Mouse (Mus musculus) gastrocnemius, postnatal 14 days (tissue): ENCODE measurements at regions not wholly inside any gene's neighbourhood (a gene's known extent, or its start where the extent isn't known, plus 50 kb on each side); places are given as distances from the start of the nearest gene placed in this dataset.
"Not testable (repeated sequence)": the region's sequence is repeated elsewhere in the genome, so short reads cannot be mapped to it uniquely, and the experiment has no call there.

Experiments used
- DNase-seq: peaks from one replicate; pipeline ENCODE4 v3.0.0; 2021; ENCODE audit warnings: mixed read lengths
- intact Hi-C: fragments of 180-260 bp; cut with DNase I; formaldehyde crosslinking; loops from one replicate; pipeline ENCODE4 v1.15.1; 2025; ENCODE audit warnings: low total_unique reads

GRCm38 (mm10) chr8:20812164-20812872, 80.2 kb upstream of the Defb33 start:
- intact Hi-C loops = not testable (repeated sequence)
- DNase-seq = peak; percentile 4

GRCm38 (mm10) chr8:20813493-20813892, 79.0 kb upstream of the Defb33 start:
- DNase-seq, intact Hi-C loops: not testable (repeated sequence)

DNA sequence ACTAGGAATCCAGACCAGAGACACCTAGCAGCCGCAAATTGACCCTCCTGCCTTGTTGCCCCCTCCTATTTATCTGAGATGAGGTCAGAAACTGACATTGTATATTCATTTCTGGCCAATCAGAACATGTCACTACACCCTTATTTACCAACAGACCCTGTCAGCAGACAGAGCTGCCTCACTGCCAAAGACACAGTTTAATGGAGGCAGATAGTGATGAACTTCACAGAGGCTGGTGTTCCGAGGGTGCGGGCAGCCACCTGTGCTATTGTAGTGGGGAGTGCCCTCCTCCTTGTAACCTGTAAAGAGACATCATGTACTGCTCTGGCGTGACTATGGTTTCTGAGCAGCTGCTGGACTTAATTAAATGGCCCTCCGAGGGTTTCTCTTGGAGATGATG, 70.0 kb upstream of the Defb33 start:
- intact Hi-C loops = not testable (repeated sequence)
- peak; percentile 23 for DNase-seq

DNA sequence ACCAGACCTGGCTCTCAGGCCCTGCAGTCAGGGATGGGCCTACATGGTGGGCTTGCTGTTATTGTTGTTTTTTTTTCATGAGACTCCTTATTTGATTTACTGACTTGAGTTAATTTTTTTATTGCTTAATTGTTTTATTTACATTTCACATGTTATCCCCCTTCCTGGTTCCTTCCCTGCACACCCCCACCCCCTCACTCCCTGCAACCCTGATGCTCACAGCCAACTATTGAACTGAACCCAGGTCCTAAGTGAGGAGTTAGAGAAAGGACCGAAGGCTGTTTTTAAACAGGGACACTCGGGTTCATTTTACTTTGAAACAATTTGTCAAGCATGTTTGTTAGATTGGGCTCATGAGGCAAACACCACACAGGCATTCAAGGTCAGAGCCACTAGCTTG, 69.2 kb upstream of the Defb33 start:
- DNase-seq = peak; percentile 16
- intact Hi-C loops = not testable (repeated sequence)

- intact Hi-C loops, DNase-seq: not testable (repeated sequence)
These were observed 53.0 kb upstream of the Defb33 start for GRCm38 (mm10) chr8:20839481-20839880.
